ENCODE assay signal across 22 mouse cellular contexts in genomic region chr15:103224161-103224560, GRCm38 (mm10). TPM values are rescaled to one million over a fixed set of nuclear protein-coding genes. Genes with fewer than 3 reads are reported as not detected.
A peak's percentile ranks its signal among the peaks of the same experiment; 100 is the strongest.
DNase-seq lines count a peak whose midpoint lies in the region; ATAC-seq and TF ChIP-seq lines count a peak whose summit lies in the region.
"Had no signal": no experiment of that assay in that cellular context is flagged by ENCODE, and none has a peak within 500 bp of the region (broad histone marks: within the 10 kb centered on the region; RNA-seq: fewer than 3 reads in every experiment).

No protein-coding gene starts in this region.

- ATAC-seq in intestine, postnatal 0 days: no peak
- ATAC-seq in intestine, embryonic 16.5 days: no peak
- ATAC-seq in liver, postnatal 0 days: no peak
- no peak for ATAC-seq in liver, embryonic 12.5 days
- no peak for ATAC-seq in Patski
- ATAC-seq: CD4-positive, CD25-positive, alpha-beta regulatory T cell, adult 4 months; forebrain, embryonic 15.5 days; hindbrain, postnatal 0 days had no signal

- no peaks in the 10 kb centered on the region for H3K27me3 ChIP-seq in intestine, postnatal 0 days (replicated peaks; ENCODE audit: control insufficient read depth, insufficient read depth, low read length)
- no peaks in the 10 kb centered on the region for H3K27me3 ChIP-seq in intestine, embryonic 16.5 days (replicated peaks; ENCODE audit: control insufficient read depth, insufficient read depth, low read length)
- H3K27me3 ChIP-seq in liver, postnatal 0 days (ENCODE audit: insufficient read depth, low read length): no peaks in the 10 kb centered on the region
- H3K27me3 ChIP-seq in liver, embryonic 12.5 days (replicated peaks): no peaks in the 10 kb centered on the region
- H3K27me3 ChIP-seq in Patski: no peaks in the 10 kb centered on the region
- H3K27me3 ChIP-seq: embryonic facial prominence, embryonic 12.5 days; forebrain, embryonic 15.5 days; hindbrain, embryonic 13.5 days had no signal

- in situ Hi-C loops in Patski (cut with MboI; ENCODE audit: low pct_unique_long_range_greater_than_20kb): no loop called here

- peak; percentile 16; the same call in 1 of the 2 replicates for TF ChIP-seq CTCF in intestine, postnatal 0 days (IDR thresholded peaks at IDR 0.05; ENCODE audit: low read depth)
- TF ChIP-seq CTCF in liver, postnatal 0 days (IDR thresholded peaks at IDR 0.05; ENCODE audit: low read depth): peak; percentile 35
- TF ChIP-seq CTCF in Patski (IDR thresholded peaks at IDR 0.05): peak; percentile 31

- no peaks in the 10 kb centered on the region for H3K36me3 ChIP-seq in intestine, postnatal 0 days (ENCODE audit: control insufficient read depth, insufficient read depth)
- H3K36me3 ChIP-seq in intestine, embryonic 16.5 days (ENCODE audit: control insufficient read depth, insufficient read depth, low read length): no peaks in the 10 kb centered on the region
- peaks cover 2% of the 10 kb centered on the region; the same call in 1 of the 2 replicates for H3K36me3 ChIP-seq in liver, postnatal 0 days (replicated peaks; ENCODE audit: insufficient read depth, low read length)
- H3K36me3 ChIP-seq in liver, embryonic 12.5 days: peaks cover 47% of the 10 kb centered on the region
- H3K36me3 ChIP-seq: embryonic facial prominence, embryonic 12.5 days; forebrain, embryonic 15.5 days; hindbrain, embryonic 13.5 days had no signal

- H3K4me3 ChIP-seq in intestine, postnatal 0 days (ENCODE audit: low read depth, low read length): no peak overlapping the region
- H3K4me3 ChIP-seq in intestine, embryonic 16.5 days (ENCODE audit: low read length): no peak overlapping the region
- no peak overlapping the region for H3K4me3 ChIP-seq in liver, postnatal 0 days (ENCODE audit: low read depth, low read length)
- H3K4me3 ChIP-seq in liver, embryonic 12.5 days: no peak overlapping the region
- H3K4me3 ChIP-seq: embryonic facial prominence, embryonic 12.5 days; forebrain, embryonic 15.5 days; heart, embryonic 10.5 days; hindbrain, embryonic 13.5 days had no signal

- POLR2A ChIA-PET in Patski (lab: Charles Lee): no interaction called here

- H3K27ac ChIP-seq in intestine, postnatal 0 days (ENCODE audit: low read depth, low read length): no peak overlapping the region
- H3K27ac ChIP-seq in intestine, embryonic 16.5 days (ENCODE audit: low read length): no peak overlapping the region
- H3K27ac ChIP-seq in liver, postnatal 0 days (ENCODE audit: low read depth): no peak overlapping the region
- H3K27ac ChIP-seq in liver, embryonic 12.5 days: no peak overlapping the region
- H3K27ac ChIP-seq: embryonic facial prominence, embryonic 12.5 days; forebrain, embryonic 15.5 days; heart, embryonic 10.5 days; hindbrain, embryonic 13.5 days; hindbrain, postnatal 0 days had no signal

- no peak for TF ChIP-seq EP300 in liver, postnatal 0 days (IDR thresholded peaks at IDR 0.05; ENCODE audit: low read depth)

- 80% methylated on average over 2 of the region's 2 CpGs for WGBS in intestine, postnatal 0 days
- 91% methylated on average over 2 of the region's 2 CpGs for WGBS in intestine, embryonic 16.5 days
- WGBS in liver, postnatal 0 days (ENCODE audit: insufficient replicate concordance): 79% methylated on average over 2 of the region's 2 CpGs
- WGBS in liver, embryonic 12.5 days (ENCODE audit: insufficient replicate concordance): 88% methylated on average over 2 of the region's 2 CpGs

- no peak for DNase-seq in liver, postnatal 0 days
- no peak for DNase-seq in Patski (ENCODE audit: low read depth, low spot score)
- no peak for DNase-seq in neural tube, embryonic 10.5 days (ENCODE audit: extremely low spot score, low spot score)
- no peak for DNase-seq in heart, adult 8-10 months (ENCODE audit: low spot score)
- DNase-seq: adrenal gland, postnatal 10 days; B cell, adult 2 months; cerebellum, adult 11 months; cerebellum, adult 8-10 months; cerebellum, postnatal 14 days; gastrocnemius, postnatal 36 days; heart, postnatal 10 days; heart, postnatal 4 days had no signal

- H3K9ac ChIP-seq in intestine, postnatal 0 days (ENCODE audit: low read depth, low read length): no peak overlapping the region
- no peak overlapping the region for H3K9ac ChIP-seq in intestine, embryonic 16.5 days (ENCODE audit: low read depth, low read length)
- H3K9ac ChIP-seq in liver, postnatal 0 days (replicated peaks): no peak overlapping the region
- H3K9ac ChIP-seq in liver, embryonic 12.5 days: no peak overlapping the region
- H3K9ac ChIP-seq: embryonic facial prominence, embryonic 12.5 days; forebrain, embryonic 15.5 days; hindbrain, embryonic 13.5 days had no signal

- H3K9me3 ChIP-seq in intestine, postnatal 0 days (ENCODE audit: control insufficient read depth): no peaks in the 10 kb centered on the region
- no peaks in the 10 kb centered on the region for H3K9me3 ChIP-seq in intestine, embryonic 16.5 days (ENCODE audit: control insufficient read depth, low read length)
- no peaks in the 10 kb centered on the region for H3K9me3 ChIP-seq in liver, postnatal 0 days (ENCODE audit: low read length)
- H3K9me3 ChIP-seq in liver, embryonic 12.5 days (replicated peaks): no peaks in the 10 kb centered on the region
- H3K9me3 ChIP-seq: embryonic facial prominence, embryonic 12.5 days; forebrain, embryonic 15.5 days; heart, embryonic 10.5 days; hindbrain, embryonic 13.5 days had no signal

- no peak overlapping the region for H3K4me2 ChIP-seq in intestine, postnatal 0 days (replicated peaks; ENCODE audit: low read depth)
- no peak overlapping the region for H3K4me2 ChIP-seq in intestine, embryonic 16.5 days (ENCODE audit: low read depth, low read length)
- H3K4me2 ChIP-seq in liver, postnatal 0 days (ENCODE audit: low read depth, low read length): no peak overlapping the region
- H3K4me2 ChIP-seq in liver, embryonic 12.5 days: no peak overlapping the region
- H3K4me2 ChIP-seq: embryonic facial prominence, embryonic 12.5 days; forebrain, embryonic 15.5 days; hindbrain, embryonic 13.5 days had no signal

- CTCF ChIA-PET in Patski (lab: Charles Lee): interaction anchor here (1.0 kb wide), 1 partner anchor 19 kb away, joined by 3 read pairs; no protein-coding TSS in a partner anchor

- no peaks in the 10 kb centered on the region for H3K4me1 ChIP-seq in intestine, postnatal 0 days (replicated peaks; ENCODE audit: control insufficient read depth, insufficient read depth, low read length)
- H3K4me1 ChIP-seq in intestine, embryonic 16.5 days (ENCODE audit: control insufficient read depth, insufficient read depth, low read length): peaks cover 21% of the 10 kb centered on the region
- peaks cover 7% of the 10 kb centered on the region; the same call in 1 of the 2 replicates for H3K4me1 ChIP-seq in liver, postnatal 0 days (ENCODE audit: insufficient read depth)
- peaks cover 31% of the 10 kb centered on the region for H3K4me1 ChIP-seq in liver, embryonic 12.5 days

RNA-seq across cellular contexts. Expression of gene Cbx5, which starts 15.5 kb away (rescaled TPM):
- polyA plus RNA-seq in intestine, postnatal 0 days (2015; fragmentation: Nextera tagmentation; extraction: Ambion mirVana): 24.0 TPM in 2 replicates
- 60.0 and 70.4 TPM in 2 replicates for polyA plus RNA-seq in intestine, embryonic 16.5 days (2015; fragmentation: Nextera tagmentation; extraction: Ambion mirVana)
- 19.0 and 23.3 TPM in 2 replicates for polyA plus RNA-seq in liver, postnatal 0 days (2015; fragmentation: Nextera tagmentation; extraction: Ambion mirVana)
- polyA plus RNA-seq in liver, embryonic 12.5 days (2016; fragmentation: Nextera tagmentation; extraction: Ambion mirVana): 84.2 and 84.5 TPM in 2 replicates
- 92.4 TPM for polyA plus RNA-seq in Patski (2021)
- total RNA-seq in heart, adult 8-10 months (2022): 10 to 100 TPM; 52.4 to 59.1 (median 57.0) TPM

RNA-seq across cellular contexts. Expression of gene Hnrnpa1, which starts 16.1 kb away (rescaled TPM):
- polyA plus RNA-seq in intestine, postnatal 0 days (2015; fragmentation: Nextera tagmentation; extraction: Ambion mirVana): 219 and 224 TPM in 2 replicates
- polyA plus RNA-seq in intestine, embryonic 16.5 days (2015; fragmentation: Nextera tagmentation; extraction: Ambion mirVana): 472 and 503 TPM in 2 replicates
- polyA plus RNA-seq in liver, postnatal 0 days (2015; fragmentation: Nextera tagmentation; extraction: Ambion mirVana): 126 and 151 TPM in 2 replicates
- polyA plus RNA-seq in liver, embryonic 12.5 days (2016; fragmentation: Nextera tagmentation; extraction: Ambion mirVana): 584 and 591 TPM in 2 replicates
- polyA plus RNA-seq in Patski (2021): 667 TPM
- 100 to 1,000 TPM; 134 to 164 (median 150) TPM for total RNA-seq in heart, adult 8-10 months (2022)

RNA-seq across cellular contexts. Expression of gene Nfe2, which starts 34.0 kb away (rescaled TPM):
- polyA plus RNA-seq in intestine, postnatal 0 days (2015; fragmentation: Nextera tagmentation; extraction: Ambion mirVana): 0.82 and 0.90 TPM in 2 replicates
- 3.4 and 5.2 TPM in 2 replicates for polyA plus RNA-seq in intestine, embryonic 16.5 days (2015; fragmentation: Nextera tagmentation; extraction: Ambion mirVana)
- 85.8 and 89.1 TPM in 2 replicates for polyA plus RNA-seq in liver, postnatal 0 days (2015; fragmentation: Nextera tagmentation; extraction: Ambion mirVana)
- 168 TPM in 2 replicates for polyA plus RNA-seq in liver, embryonic 12.5 days (2016; fragmentation: Nextera tagmentation; extraction: Ambion mirVana)
- not detected for polyA plus RNA-seq in Patski (2021)
- total RNA-seq in heart, adult 8-10 months (2022): 1 to 10 TPM in 2 of 4 experiments, under 1 TPM in 2; 0.31 to 2.6 (median 0.88) TPM
- total RNA-seq: gastrocnemius, adult 8-10 months; gastrocnemius, postnatal 36 days had no signal

RNA-seq across cellular contexts. Expression of gene Copz1, which starts 48.4 kb away (rescaled TPM):
- 248 and 253 TPM in 2 replicates for polyA plus RNA-seq in intestine, postnatal 0 days (2015; fragmentation: Nextera tagmentation; extraction: Ambion mirVana)
- 297 and 298 TPM in 2 replicates for polyA plus RNA-seq in intestine, embryonic 16.5 days (2015; fragmentation: Nextera tagmentation; extraction: Ambion mirVana)
- 110 and 121 TPM in 2 replicates for polyA plus RNA-seq in liver, postnatal 0 days (2015; fragmentation: Nextera tagmentation; extraction: Ambion mirVana)
- 246 and 250 TPM in 2 replicates for polyA plus RNA-seq in liver, embryonic 12.5 days (2016; fragmentation: Nextera tagmentation; extraction: Ambion mirVana)
- 163 TPM for polyA plus RNA-seq in Patski (2021)
- total RNA-seq in heart, adult 8-10 months (2022): 10 to 100 TPM; 48.9 to 55.0 (median 49.4) TPM

RNA-seq across cellular contexts. Expression of gene Smug1, which starts 57.3 kb away (rescaled TPM):
- polyA plus RNA-seq in intestine, postnatal 0 days (2015; fragmentation: Nextera tagmentation; extraction: Ambion mirVana): 8.6 and 9.2 TPM in 2 replicates
- 20.2 and 22.1 TPM in 2 replicates for polyA plus RNA-seq in intestine, embryonic 16.5 days (2015; fragmentation: Nextera tagmentation; extraction: Ambion mirVana)
- 3.6 and 3.8 TPM in 2 replicates for polyA plus RNA-seq in liver, postnatal 0 days (2015; fragmentation: Nextera tagmentation; extraction: Ambion mirVana)
- polyA plus RNA-seq in liver, embryonic 12.5 days (2016; fragmentation: Nextera tagmentation; extraction: Ambion mirVana): 6.7 and 7.8 TPM in 2 replicates
- polyA plus RNA-seq in Patski (2021): 17.4 TPM
- total RNA-seq in heart, adult 8-10 months (2022): 10 to 100 TPM; 10.4 to 16.8 (median 15.2) TPM

Comparison
In these comparisons a context has a peak if more than half of its experiments do, and no peak if none do; other contexts are left out.
1. RNA of gene Nfe2, which starts 34.0 kb away (polyA plus RNA-seq): 168 TPM in liver, embryonic 12.5 days and 85.8 to 89.1 TPM in liver, postnatal 0 days; 3.4 to 5.2 TPM in intestine, embryonic 16.5 days, 0.82 to 0.90 TPM in intestine, postnatal 0 days and not detected in Patski (single experiment); every median in the first group is over 10 times any median in the second.
2. Peak in every context shown above with its lines, with median percentiles within 50 percentile points of each other: CTCF ChIP-seq.